26 mouse cellular contexts compared by ENCODE assay signal in genomic region chr10:26484311-26484710, GRCm38 (mm10).
A peak's percentile ranks its signal among the peaks of the same experiment; 100 is the strongest.
DNase-seq lines count a peak whose midpoint lies in the region; ATAC-seq and TF ChIP-seq lines count a peak whose summit lies in the region.
"Had no signal": no experiment of that assay in that cellular context is flagged by ENCODE, and none has a peak within 500 bp of the region (broad histone marks: within the 10 kb centered on the region; RNA-seq: fewer than 3 reads in every experiment).

No protein-coding gene starts in this region.

- no peak for DNase-seq in Patski (ENCODE audit: low read depth, low spot score)
- peak; percentile 22 for DNase-seq in embryo, embryonic 10 days (ENCODE audit: low spot score)
- peak; percentile 35 to 41 for DNase-seq in kidney, adult 8-10 months
- peak; percentile 8 to 53 for DNase-seq in kidney, postnatal 36 days
- no peak for DNase-seq in layer of hippocampus, postnatal 10 days (ENCODE audit: low spot score in 2 of 2)
- no peak for DNase-seq in urinary bladder, postnatal 10 days (ENCODE audit: low spot score)
- DNase-seq: adrenal gland, postnatal 25 days; cerebellum, adult 11 months; cerebellum, postnatal 25 days; gastrocnemius, postnatal 36 days; heart, adult 2 months; heart, postnatal 14 days; layer of hippocampus, postnatal 36 days; liver, embryonic 13.5 days; lung, embryonic 14.5 days; lung, postnatal 36 days; midbrain, embryonic 14.5 days; right cerebral cortex, postnatal 14 days had no signal

- TF ChIP-seq CTCF in Patski (IDR thresholded peaks at IDR 0.05) = no peak
- TF ChIP-seq CTCF in intestine, postnatal 0 days (IDR thresholded peaks at IDR 0.05; ENCODE audit: low read depth) = no peak

- H3K27me3 ChIP-seq in Patski = no peaks in the 10 kb centered on the region
- no peaks in the 10 kb centered on the region for H3K27me3 ChIP-seq in intestine, postnatal 0 days (replicated peaks; ENCODE audit: control insufficient read depth, insufficient read depth, low read length)
- H3K27me3 ChIP-seq: embryonic facial prominence, embryonic 12.5 days; forebrain, embryonic 12.5 days; heart, embryonic 13.5 days; hindbrain, embryonic 13.5 days; liver, embryonic 13.5 days; megakaryocyte, embryonic 14.5 days; neural tube, embryonic 12.5 days had no signal

- WGBS in intestine, postnatal 0 days = 35% methylated on average over 4 of the region's 4 CpGs

- no peak overlapping the region for H3K4me3 ChIP-seq in intestine, postnatal 0 days (ENCODE audit: low read depth, low read length)
- H3K4me3 ChIP-seq: embryonic facial prominence, embryonic 12.5 days; forebrain, embryonic 12.5 days; heart, adult 2 months; heart, embryonic 13.5 days; hindbrain, embryonic 13.5 days; liver, embryonic 13.5 days; megakaryocyte, embryonic 14.5 days; neural tube, embryonic 12.5 days had no signal

- no peak overlapping the region for H3K27ac ChIP-seq in intestine, postnatal 0 days (ENCODE audit: low read depth, low read length)
- H3K27ac ChIP-seq: embryonic facial prominence, embryonic 12.5 days; forebrain, embryonic 12.5 days; heart, adult 2 months; heart, embryonic 13.5 days; hindbrain, embryonic 13.5 days; liver, embryonic 13.5 days; neural tube, embryonic 12.5 days had no signal

- POLR2A ChIA-PET in Patski (lab: Charles Lee) = no interaction called here

- H3K4me2 ChIP-seq in intestine, postnatal 0 days (replicated peaks; ENCODE audit: low read depth) = no peak overlapping the region
- H3K4me2 ChIP-seq: embryonic facial prominence, embryonic 12.5 days; forebrain, embryonic 12.5 days; heart, embryonic 13.5 days; hindbrain, embryonic 13.5 days; liver, embryonic 13.5 days; lung, embryonic 14.5 days; neural tube, embryonic 12.5 days had no signal

- peak; percentile 31 for ATAC-seq in Patski
- ATAC-seq in intestine, postnatal 0 days = no peak
- no peak for ATAC-seq in erythroid progenitor cell, adult 5-6 weeks (replicated peaks; ENCODE audit: low FRiP score, poor library complexity, severe bottlenecking)

- no peaks in the 10 kb centered on the region for H3K9me3 ChIP-seq in intestine, postnatal 0 days (ENCODE audit: control insufficient read depth)
- H3K9me3 ChIP-seq: embryonic facial prominence, embryonic 12.5 days; forebrain, embryonic 12.5 days; heart, embryonic 13.5 days; hindbrain, embryonic 13.5 days; liver, embryonic 13.5 days; megakaryocyte, embryonic 14.5 days; neural tube, embryonic 12.5 days had no signal

- H3K9ac ChIP-seq in intestine, postnatal 0 days (ENCODE audit: low read depth, low read length) = no peak overlapping the region
- H3K9ac ChIP-seq: embryonic facial prominence, embryonic 12.5 days; forebrain, embryonic 12.5 days; heart, embryonic 13.5 days; hindbrain, embryonic 13.5 days; liver, embryonic 13.5 days; lung, embryonic 14.5 days; neural tube, embryonic 12.5 days had no signal

- CTCF ChIA-PET in Patski (lab: Charles Lee) = no interaction called here

- H3K36me3 ChIP-seq in intestine, postnatal 0 days (ENCODE audit: control insufficient read depth, insufficient read depth) = no peaks in the 10 kb centered on the region
- H3K36me3 ChIP-seq: embryonic facial prominence, embryonic 12.5 days; forebrain, embryonic 12.5 days; heart, embryonic 13.5 days; hindbrain, embryonic 13.5 days; liver, embryonic 13.5 days; neural tube, embryonic 12.5 days had no signal

- H3K4me1 ChIP-seq in intestine, postnatal 0 days (replicated peaks; ENCODE audit: control insufficient read depth, insufficient read depth, low read length) = no peaks in the 10 kb centered on the region
- H3K4me1 ChIP-seq: embryonic facial prominence, embryonic 12.5 days; forebrain, embryonic 12.5 days; heart, embryonic 13.5 days; hindbrain, embryonic 13.5 days; liver, embryonic 13.5 days; megakaryocyte, embryonic 14.5 days; neural tube, embryonic 12.5 days had no signal

- in situ Hi-C loops in Patski (cut with MboI; ENCODE audit: low pct_unique_long_range_greater_than_20kb) = no loop called here

Comparison
In these comparisons a context has a peak if more than half of its experiments do, and no peak if none do; other contexts are left out.
1. DNase-seq: peak in embryo, embryonic 10 days (single experiment), kidney, adult 8-10 months (2 of 2) and kidney, postnatal 36 days (2 of 2); none in Patski (single experiment), layer of hippocampus, postnatal 10 days (0 of 2) and urinary bladder, postnatal 10 days (single experiment).